Mouse (Mus musculus) intestine, postnatal 0 days (tissue): ENCODE results near the gene Clec3a. TPM values are rescaled to one million over a fixed set of nuclear protein-coding genes. Genes with fewer than 3 reads are reported as not detected.

Experiments used
- ATAC-seq: fragments of 200-750 bp; cut with Nextera tagmentation; 2 replicates; pipeline ENCODE4 v1.8.0; 2017; ENCODE audit warnings: mild to moderate bottlenecking, moderate TSS enrichment, moderate library complexity
- H3K27ac ChIP-seq: fragments of 300-500 bp; sonication (generic); 2 replicates; pipeline ENCODE4 v1.5.1; 2014; ENCODE audit warnings: mild to moderate bottlenecking, low read depth, low read length, moderate library complexity
- H3K27me3 ChIP-seq: fragments of 300-500 bp; sonication (generic); replicated peaks from 2 replicates; pipeline ENCODE4 v1.6.1; 2014; ENCODE audit warnings: low read length, mixed read lengths; ENCODE audit not compliant: control insufficient read depth, insufficient read depth
- H3K36me3 ChIP-seq: fragments of 300-500 bp; sonication (generic); 2 replicates; pipeline ENCODE4 v1.6.1; 2014; ENCODE audit warnings: mild to moderate bottlenecking, moderate library complexity; ENCODE audit not compliant: control insufficient read depth, insufficient read depth
- H3K4me1 ChIP-seq: fragments of 300-500 bp; sonication (generic); replicated peaks from 2 replicates; pipeline ENCODE4 v1.6.1; 2014; ENCODE audit warnings: antibody characterized with exemption, low read length, mixed read lengths; ENCODE audit not compliant: control insufficient read depth, insufficient read depth
- H3K4me2 ChIP-seq: fragments of 300-500 bp; sonication (generic); replicated peaks from 2 replicates; pipeline ENCODE4 v1.6.1; 2014; ENCODE audit warnings: low read depth, mild to moderate bottlenecking, moderate library complexity
- H3K4me3 ChIP-seq: fragments of 300-500 bp; sonication (generic); 2 replicates; pipeline ENCODE4 v1.5.1; 2014; ENCODE audit warnings: low read depth, low read length
- H3K9ac ChIP-seq: fragments of 300-500 bp; sonication (generic); 2 replicates; pipeline ENCODE4 v1.6.1; 2014; ENCODE audit warnings: mild to moderate bottlenecking, low read depth, low read length
- H3K9me3 ChIP-seq: fragments of 300-500 bp; sonication (generic); 2 replicates; pipeline ENCODE4 v1.6.1; 2016; ENCODE audit warnings: mixed run types; ENCODE audit not compliant: control insufficient read depth
- CTCF ChIP-seq: sonication (generic); IDR thresholded peaks from 2 replicates; pipeline ENCODE4 v1.5.1; 2016; ENCODE audit warnings: low read depth, mild to moderate bottlenecking, control low read depth, antibody characterized with exemption, moderate library complexity
- WGBS: fragments of 180-500 bp; shearing (Covaris S2); extraction: QIAGEN DNeasy Blood & Tissue Kit; methylation state at CpG from one replicate; pipeline ENCODE4 v1.1.7; 2014; 5-methylcytosine and 5-hydroxymethylcytosine counted together
- polyA plus RNA-seq: library from polyadenylated mRNA; unstranded; fragments of >200 nt; fragmentation: Nextera tagmentation; extraction: Ambion mirVana; gene quantifications from 2 replicates; pipeline ENCODE4 v1.2.1, GENCODE M21; 2015

Gene Clec3a
- polyA plus RNA-seq, 1 experiment from 2014 or later = not detected

GRCm38 (mm10) chr8:114398326-114398725, 19.6 kb upstream of the Clec3a start:
- Histone ChIP-seq H3K27me3 (no peaks in the 10 kb centered on the region), H3K9ac (no peak overlapping the region), H3K27ac (no peak overlapping the region), H3K36me3 (no peaks in the 10 kb centered on the region), H3K4me1 (no peaks in the 10 kb centered on the region), H3K9me3 (no peaks in the 10 kb centered on the region), H3K4me3 (no peak overlapping the region), H3K4me2 (no peak overlapping the region)
- 86% methylated on average over 5 of the region's 5 CpGs for WGBS
- no peak for TF ChIP-seq CTCF
- ATAC-seq = no peak

- Histone ChIP-seq H3K36me3 (no peaks in the 10 kb centered on the region), H3K27me3 (no peaks in the 10 kb centered on the region), H3K9me3 (no peaks in the 10 kb centered on the region), H3K4me2 (no peak overlapping the region), H3K4me1 (no peaks in the 10 kb centered on the region), H3K27ac (no peak overlapping the region), H3K9ac (no peak overlapping the region), H3K4me3 (no peak overlapping the region)
- no peak for ATAC-seq
- 95% methylated on average over 5 of the region's 5 CpGs for WGBS
- TF ChIP-seq CTCF = no peak
Observed at GRCm38 (mm10) chr8:114399273-114399672, 18.6 kb upstream of the Clec3a start.

DNA sequence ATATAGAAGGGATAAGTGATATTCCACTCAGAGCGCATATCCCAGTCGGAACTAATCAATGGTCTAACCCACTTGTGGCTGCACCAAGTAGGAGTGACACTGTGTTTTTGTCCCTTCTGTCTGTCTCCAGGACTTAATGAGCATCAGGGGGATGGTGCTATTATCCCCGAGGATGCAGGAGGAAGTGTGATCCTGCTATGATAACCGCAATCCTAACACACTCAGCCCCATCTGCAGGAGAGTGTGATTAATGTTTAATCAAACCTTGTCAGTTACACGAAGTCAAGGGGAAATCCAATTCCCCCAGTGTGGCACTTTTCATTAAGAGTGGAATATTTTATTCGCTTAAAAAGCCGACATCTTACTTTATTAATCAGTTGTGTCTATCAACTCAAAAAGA, 16.2 kb upstream of the Clec3a start:
- Histone ChIP-seq H3K36me3 (no peaks in the 10 kb centered on the region), H3K9me3 (no peaks in the 10 kb centered on the region), H3K4me3 (no peak overlapping the region), H3K27ac (no peak overlapping the region), H3K9ac (no peak overlapping the region), H3K27me3 (no peaks in the 10 kb centered on the region), H3K4me2 (no peak overlapping the region), H3K4me1 (no peaks in the 10 kb centered on the region)
- TF ChIP-seq CTCF = no peak
- no peak for ATAC-seq
- WGBS = 64% methylated on average over 7 of the region's 7 CpGs

DNA sequence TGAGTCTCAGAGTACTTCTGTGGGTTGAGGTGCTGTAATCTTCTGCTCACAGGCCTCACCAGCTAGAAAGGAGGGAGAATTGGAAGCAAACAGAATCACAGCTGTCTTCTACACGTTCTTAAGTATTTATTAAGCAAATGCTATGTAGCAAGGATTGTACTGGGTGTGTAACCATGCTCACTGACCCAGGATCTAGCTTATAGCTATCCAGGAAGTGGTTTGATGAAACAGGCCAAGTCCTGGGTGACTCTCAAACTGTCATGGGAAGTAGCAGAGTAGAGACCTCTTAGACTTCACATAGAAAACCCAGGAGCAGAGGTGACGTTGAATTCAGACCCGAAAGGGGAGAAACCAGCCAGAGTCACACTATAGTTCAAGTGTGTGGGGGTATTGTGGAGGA, 6.5 kb upstream of the Clec3a start:
- no peak for ATAC-seq
- H3K4me2 ChIP-seq = no peak overlapping the region
- H3K4me3 ChIP-seq = no peak overlapping the region
- H3K9ac ChIP-seq = no peak overlapping the region
- no peaks in the 10 kb centered on the region for H3K9me3 ChIP-seq
- H3K27ac ChIP-seq = no peak overlapping the region
- H3K4me1 ChIP-seq = no peaks in the 10 kb centered on the region
- H3K36me3 ChIP-seq = no peaks in the 10 kb centered on the region
- TF ChIP-seq CTCF = no peak
- H3K27me3 ChIP-seq = no peaks in the 10 kb centered on the region
- 73% methylated on average over 3 of the region's 3 CpGs for WGBS

DNA sequence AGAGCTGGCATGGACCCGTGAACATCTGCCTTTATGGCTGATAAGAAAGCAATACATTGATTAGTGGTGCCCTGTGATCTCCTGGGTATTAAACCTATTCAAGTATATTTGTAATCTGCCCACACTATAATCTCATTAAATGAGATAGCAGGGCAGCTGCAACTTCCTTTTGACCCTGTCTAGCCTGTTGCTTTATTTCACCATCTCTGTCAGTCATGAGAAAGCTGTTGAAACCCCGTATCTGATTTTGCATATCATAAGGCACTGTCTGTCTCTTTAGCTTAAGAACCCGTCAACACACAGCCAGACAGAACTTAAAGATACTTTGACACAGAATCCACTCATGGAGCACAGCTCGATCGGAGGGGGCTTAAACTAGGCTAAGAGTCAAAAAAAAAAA, 600 bp downstream of the Clec3a start:
- H3K27me3 ChIP-seq = no peaks in the 10 kb centered on the region
- no peak overlapping the region for H3K27ac ChIP-seq
- no peak overlapping the region for H3K9ac ChIP-seq
- H3K4me3 ChIP-seq = no peak overlapping the region
- no peak overlapping the region for H3K4me2 ChIP-seq
- no peaks in the 10 kb centered on the region for H3K36me3 ChIP-seq
- ATAC-seq = no peak
- WGBS = 60% methylated on average over 5 of the region's 5 CpGs
- no peaks in the 10 kb centered on the region for H3K9me3 ChIP-seq
- TF ChIP-seq CTCF = no peak
- no peaks in the 10 kb centered on the region for H3K4me1 ChIP-seq

GRCm38 (mm10) chr8:114418904-114419303, 1.0 kb downstream of the Clec3a start:
- Histone ChIP-seq H3K9ac (no peak overlapping the region), H3K4me3 (no peak overlapping the region), H3K9me3 (no peaks in the 10 kb centered on the region), H3K4me1 (no peaks in the 10 kb centered on the region), H3K27ac (no peak overlapping the region), H3K36me3 (no peaks in the 10 kb centered on the region), H3K27me3 (no peaks in the 10 kb centered on the region), H3K4me2 (no peak overlapping the region)
- WGBS = 64% methylated on average over 6 of the region's 6 CpGs
- ATAC-seq = no peak
- TF ChIP-seq CTCF = no peak

GRCm38 (mm10) chr8:114421544-114421943, 3.7 kb downstream of the Clec3a start:
- H3K4me1 ChIP-seq = no peaks in the 10 kb centered on the region
- no peak overlapping the region for H3K27ac ChIP-seq
- ATAC-seq = no peak
- no peak overlapping the region for H3K9ac ChIP-seq
- no peak overlapping the region for H3K4me3 ChIP-seq
- no peak overlapping the region for H3K4me2 ChIP-seq
- no peaks in the 10 kb centered on the region for H3K9me3 ChIP-seq
- no peaks in the 10 kb centered on the region for H3K36me3 ChIP-seq
- WGBS = 69% methylated on average over 4 of the region's 4 CpGs
- TF ChIP-seq CTCF = no peak
- H3K27me3 ChIP-seq = no peaks in the 10 kb centered on the region
